Mouse (Mus musculus): ENCODE results near the gene Naa10. TPM values are rescaled to one million over a fixed set of nuclear protein-coding genes. Genes with fewer than 3 reads are reported as not detected.

The Naa10 gene
- total RNA-seq, 2 experiments from 2014 or later = 125 to 169 TPM

GRCm38 (mm10) chrX:73916945-73917344 is 4.8 kb downstream of the Naa10 start:
- ATAC-seq (replicated peaks; ENCODE audit: poor library complexity) = no peak

- peak; percentile 88 for ATAC-seq (replicated peaks; ENCODE audit: poor library complexity)
Measured at GRCm38 (mm10) chrX:73914827-73915703, 6.7 kb downstream of the Naa10 start.

- ATAC-seq (replicated peaks; ENCODE audit: poor library complexity) = peak; percentile 53
Measured at GRCm38 (mm10) chrX:73911588-73911987, 10.2 kb downstream of the Naa10 start.

- ATAC-seq (replicated peaks; ENCODE audit: poor library complexity) = peak; percentile 20; the same call in 1 of the 2 replicates
Measured at GRCm38 (mm10) chrX:73911156-73911555, 10.6 kb downstream of the Naa10 start.

- ATAC-seq (replicated peaks; ENCODE audit: poor library complexity) = no peak
Measured at GRCm38 (mm10) chrX:73910451-73910850, 11.3 kb downstream of the Naa10 start.

GRCm38 (mm10) chrX:73910049-73910448 is 11.7 kb downstream of the Naa10 start:
- no peak for ATAC-seq (replicated peaks; ENCODE audit: poor library complexity)

- peak; percentile 74 for ATAC-seq (replicated peaks; ENCODE audit: poor library complexity)
Measured at GRCm38 (mm10) chrX:73897959-73898358, 23.8 kb downstream of the Naa10 start.

GRCm38 (mm10) chrX:73895719-73896118 is 26.0 kb downstream of the Naa10 start, which contains the start of gene L1cam:
Gene L1cam, minus strand, starts transcription at chrX:73896105.
- ATAC-seq (replicated peaks; ENCODE audit: poor library complexity) = 0 out of 2 replicates have a peak, but pooled peaks have one; percentile 37

- ATAC-seq (replicated peaks; ENCODE audit: poor library complexity) = no peak
Measured at GRCm38 (mm10) chrX:73892833-73893232, 28.9 kb downstream of the Naa10 start.

GRCm38 (mm10) chrX:73891551-73892152 is 30.1 kb downstream of the Naa10 start, which contains the start of gene Avpr2:
Gene Avpr2, plus strand, starts transcription at chrX:73892102.
- no peak; the same call in 1 of the 2 replicates for ATAC-seq (replicated peaks; ENCODE audit: poor library complexity)

- ATAC-seq (replicated peaks; ENCODE audit: poor library complexity) = no peak
Measured at GRCm38 (mm10) chrX:73881463-73881862, 40.3 kb downstream of the Naa10 start.

- no peak for ATAC-seq (replicated peaks; ENCODE audit: poor library complexity)
Measured at GRCm38 (mm10) chrX:73881036-73881427, 40.7 kb downstream of the Naa10 start.

- ATAC-seq (replicated peaks; ENCODE audit: poor library complexity) = peak; percentile 66
Measured at GRCm38 (mm10) chrX:73880194-73881035, 41.3 kb downstream of the Naa10 start.

- ATAC-seq (replicated peaks; ENCODE audit: poor library complexity) = peak; percentile 68
Measured at GRCm38 (mm10) chrX:73877014-73877413, 44.7 kb downstream of the Naa10 start.

- no peak for ATAC-seq (replicated peaks; ENCODE audit: poor library complexity)
Measured at GRCm38 (mm10) chrX:73875881-73876280, 45.9 kb downstream of the Naa10 start.

- ATAC-seq (replicated peaks; ENCODE audit: poor library complexity) = no peak
Measured at GRCm38 (mm10) chrX:73871956-73872355, 49.8 kb downstream of the Naa10 start.

GRCm38 (mm10) chrX:73871474-73871873 is 50.3 kb downstream of the Naa10 start:
- ATAC-seq (replicated peaks; ENCODE audit: poor library complexity) = no peak

GRCm38 (mm10) chrX:73869334-73869733 is 52.4 kb downstream of the Naa10 start:
- ATAC-seq (replicated peaks; ENCODE audit: poor library complexity) = peak; percentile 95

- ATAC-seq (replicated peaks; ENCODE audit: poor library complexity) = peak; percentile 78
Measured at GRCm38 (mm10) chrX:73867852-73868251, 53.9 kb downstream of the Naa10 start.

GRCm38 (mm10) chrX:73867256-73867655 is 54.5 kb downstream of the Naa10 start:
- no peak for ATAC-seq (replicated peaks; ENCODE audit: poor library complexity)
